Mouse (Mus musculus): Measurements from ENCODE around the gene Cyp3a13. TPM values are rescaled to one million over a fixed set of nuclear protein-coding genes. Genes with fewer than 3 reads are reported as not detected.

The Cyp3a13 gene
- polyA plus RNA-seq (2014; fragmentation: Nextera tagmentation; extraction: Ambion mirVana), result not detected in 2 replicates

GRCm38 (mm10) chr5:137921532-137921931, at the start of gene Cyp3a13:
TSS of gene Cyp3a13 (minus strand) at chr5:137921619.
- no peak within 1 kb of the TSS for H3K27ac ChIP-seq (ENCODE audit: low read depth, low read length)
- H3K4me1 ChIP-seq (ENCODE audit: control insufficient read depth, insufficient read depth, low read length), result no peaks in the 10 kb centered on the region
- no peak for DNase-seq (ENCODE audit: low spot score, missing footprints)
- no peaks in the 10 kb centered on the region for H3K9me3 ChIP-seq (ENCODE audit: control insufficient read depth, low read length)
- H3K9ac ChIP-seq (ENCODE audit: low read length), result no peak within 1 kb of the TSS
- H3K4me2 ChIP-seq, result no peak within 1 kb of the TSS
- WGBS, result 63% methylated on average over 2 of the region's 2 CpGs
- no peaks in the 10 kb centered on the region for H3K27me3 ChIP-seq (ENCODE audit: control insufficient read depth, insufficient read depth, low read length)
- ATAC-seq (ENCODE audit: low FRiP score), result no peak
- H3K4me3 ChIP-seq (ENCODE audit: low read depth, low read length), result no peak within 1 kb of the TSS
- no peaks in the 10 kb centered on the region for H3K36me3 ChIP-seq (ENCODE audit: control insufficient read depth, insufficient read depth, low read length)

- Histone ChIP-seq H3K27me3 (ENCODE audit: control insufficient read depth, insufficient read depth, low read length) (no peaks in the 10 kb centered on the region), H3K27ac (ENCODE audit: low read depth, low read length) (no peak overlapping the region), H3K4me3 (ENCODE audit: low read depth, low read length) (no peak overlapping the region), H3K9me3 (ENCODE audit: control insufficient read depth, low read length) (no peaks in the 10 kb centered on the region), H3K4me1 (ENCODE audit: control insufficient read depth, insufficient read depth, low read length) (no peaks in the 10 kb centered on the region), H3K4me2 (no peak overlapping the region), H3K36me3 (ENCODE audit: control insufficient read depth, insufficient read depth, low read length) (no peaks in the 10 kb centered on the region), H3K9ac (ENCODE audit: low read length) (no peak overlapping the region)
- no peak for ATAC-seq (ENCODE audit: low FRiP score)
- no peak for DNase-seq (ENCODE audit: low spot score, missing footprints)
These were observed 45.1 kb upstream of the Cyp3a13 start for GRCm38 (mm10) chr5:137966492-137966891.

DNA sequence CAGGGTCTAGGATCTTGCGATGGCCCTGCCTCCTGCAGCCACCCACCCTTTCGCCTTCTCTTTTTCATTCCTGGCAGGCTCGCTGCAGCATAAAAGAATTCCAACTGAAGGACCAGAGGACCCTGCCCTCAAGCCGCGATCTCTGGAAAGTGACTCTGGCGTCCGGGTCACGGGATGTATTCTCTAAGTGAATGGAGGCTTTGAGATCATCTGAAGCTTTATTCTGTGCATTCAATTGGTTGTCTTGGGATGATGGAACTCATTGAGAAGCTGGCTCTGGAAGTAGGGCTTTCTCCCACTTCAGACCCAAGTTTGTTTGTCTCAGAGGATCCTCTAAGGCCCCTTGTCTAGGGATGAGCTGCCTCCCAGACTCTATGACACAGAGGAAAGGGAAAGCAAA, 41.5 kb upstream of the Cyp3a13 start, which contains the start of gene Gjc3:
Gjc3 (minus strand) TSS at position 154 of the 400 bp plus-strand sequence.
- ATAC-seq (ENCODE audit: low FRiP score), result no peak

DNA sequence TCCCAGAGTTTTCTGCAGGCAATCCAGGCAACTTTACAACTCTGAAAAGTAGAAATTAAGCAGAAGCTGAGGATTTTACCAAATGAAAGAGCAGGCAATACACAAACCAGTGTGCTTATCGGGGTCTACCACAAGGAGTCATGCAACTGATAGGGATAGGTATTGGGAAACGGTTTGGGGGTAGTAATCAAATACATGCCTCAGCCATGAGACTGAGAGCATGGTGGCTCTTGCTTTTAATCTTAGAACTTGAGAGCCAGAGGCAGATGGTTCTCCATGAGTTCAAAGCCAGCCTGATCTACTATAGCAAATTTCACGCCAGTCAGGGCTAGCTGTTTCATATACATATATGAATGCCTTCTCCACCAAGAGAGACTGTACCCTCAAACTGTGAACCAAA, 35.0 kb upstream of the Cyp3a13 start:
- 85% methylated on average over 3 of the region's 3 CpGs for WGBS
- no peaks in the 10 kb centered on the region for H3K36me3 ChIP-seq (ENCODE audit: control insufficient read depth, insufficient read depth, low read length)
- no peak overlapping the region for H3K9ac ChIP-seq (ENCODE audit: low read length)
- H3K9me3 ChIP-seq (ENCODE audit: control insufficient read depth, low read length), result no peaks in the 10 kb centered on the region
- ATAC-seq (ENCODE audit: low FRiP score), result no peak
- no peaks in the 10 kb centered on the region for H3K4me1 ChIP-seq (ENCODE audit: control insufficient read depth, insufficient read depth, low read length)
- no peak overlapping the region for H3K27ac ChIP-seq (ENCODE audit: low read depth, low read length)
- no peak overlapping the region for H3K4me3 ChIP-seq (ENCODE audit: low read depth, low read length)
- H3K27me3 ChIP-seq (ENCODE audit: control insufficient read depth, insufficient read depth, low read length), result no peaks in the 10 kb centered on the region
- H3K4me2 ChIP-seq, result no peak overlapping the region
- no peak for DNase-seq (ENCODE audit: low spot score, missing footprints)

More for the DNA sequence above, 41.5 kb upstream of the Cyp3a13 start, which contains the start of gene Gjc3:
- no peak for DNase-seq (ENCODE audit: low spot score, missing footprints)
- H3K4me3 ChIP-seq (ENCODE audit: low read depth, low read length), result no peak within 1 kb of the TSS
- H3K4me1 ChIP-seq (ENCODE audit: control insufficient read depth, insufficient read depth, low read length), result no peaks in the 10 kb centered on the region
- no peaks in the 10 kb centered on the region for H3K9me3 ChIP-seq (ENCODE audit: control insufficient read depth, low read length)
- no peak within 1 kb of the TSS for H3K9ac ChIP-seq (ENCODE audit: low read length)
- no peaks in the 10 kb centered on the region for H3K27me3 ChIP-seq (ENCODE audit: control insufficient read depth, insufficient read depth, low read length)
- H3K27ac ChIP-seq (ENCODE audit: low read depth, low read length), result no peak within 1 kb of the TSS
- WGBS, result 69% methylated on average over 8 of the region's 8 CpGs
- no peak within 1 kb of the TSS for H3K4me2 ChIP-seq
- no peaks in the 10 kb centered on the region for H3K36me3 ChIP-seq (ENCODE audit: control insufficient read depth, insufficient read depth, low read length)

- Histone ChIP-seq H3K9ac (ENCODE audit: low read length) (no peak overlapping the region), H3K27ac (ENCODE audit: low read depth, low read length) (no peak overlapping the region), H3K36me3 (ENCODE audit: control insufficient read depth, insufficient read depth, low read length) (no peaks in the 10 kb centered on the region), H3K9me3 (ENCODE audit: control insufficient read depth, low read length) (no peaks in the 10 kb centered on the region), H3K4me1 (ENCODE audit: control insufficient read depth, insufficient read depth, low read length) (no peaks in the 10 kb centered on the region), H3K27me3 (ENCODE audit: control insufficient read depth, insufficient read depth, low read length) (no peaks in the 10 kb centered on the region), H3K4me3 (ENCODE audit: low read depth, low read length) (no peak overlapping the region), H3K4me2 (no peak overlapping the region)
- DNase-seq (ENCODE audit: low spot score, missing footprints), result no peak
- no peak for ATAC-seq (ENCODE audit: low FRiP score)
- WGBS, result 39% methylated on average over 6 of the region's 6 CpGs
These were observed 29.8 kb upstream of the Cyp3a13 start for GRCm38 (mm10) chr5:137951218-137951617.

DNA sequence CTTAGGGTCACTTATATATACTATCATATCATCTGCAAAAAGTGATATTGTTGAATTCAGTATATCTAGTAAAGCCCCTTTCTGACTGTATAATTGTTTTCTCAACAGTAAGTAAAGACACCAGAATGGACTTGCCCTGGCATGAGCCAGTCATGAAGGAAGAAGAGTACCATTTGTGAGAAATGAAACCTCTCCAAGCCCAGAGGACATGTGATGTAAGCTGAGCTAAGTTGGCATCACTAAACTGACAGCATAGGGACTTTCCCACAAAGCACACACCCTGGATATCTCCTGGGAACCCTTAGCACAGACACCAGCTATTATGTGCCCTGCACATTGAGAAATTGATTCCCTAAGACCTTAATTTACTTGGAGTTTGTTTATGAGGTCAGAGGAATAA, 25.9 kb upstream of the Cyp3a13 start:
- no peak overlapping the region for H3K4me3 ChIP-seq (ENCODE audit: low read depth, low read length)
- H3K9me3 ChIP-seq (ENCODE audit: control insufficient read depth, low read length), result no peaks in the 10 kb centered on the region
- no peaks in the 10 kb centered on the region for H3K27me3 ChIP-seq (ENCODE audit: control insufficient read depth, insufficient read depth, low read length)
- H3K4me2 ChIP-seq, result no peak overlapping the region
- ATAC-seq (ENCODE audit: low FRiP score) (no peak), DNase-seq (ENCODE audit: low spot score, missing footprints) (no peak)
- H3K36me3 ChIP-seq (ENCODE audit: control insufficient read depth, insufficient read depth, low read length), result no peaks in the 10 kb centered on the region
- no peak overlapping the region for H3K27ac ChIP-seq (ENCODE audit: low read depth, low read length)
- no peak overlapping the region for H3K9ac ChIP-seq (ENCODE audit: low read length)
- H3K4me1 ChIP-seq (ENCODE audit: control insufficient read depth, insufficient read depth, low read length), result no peaks in the 10 kb centered on the region

DNA sequence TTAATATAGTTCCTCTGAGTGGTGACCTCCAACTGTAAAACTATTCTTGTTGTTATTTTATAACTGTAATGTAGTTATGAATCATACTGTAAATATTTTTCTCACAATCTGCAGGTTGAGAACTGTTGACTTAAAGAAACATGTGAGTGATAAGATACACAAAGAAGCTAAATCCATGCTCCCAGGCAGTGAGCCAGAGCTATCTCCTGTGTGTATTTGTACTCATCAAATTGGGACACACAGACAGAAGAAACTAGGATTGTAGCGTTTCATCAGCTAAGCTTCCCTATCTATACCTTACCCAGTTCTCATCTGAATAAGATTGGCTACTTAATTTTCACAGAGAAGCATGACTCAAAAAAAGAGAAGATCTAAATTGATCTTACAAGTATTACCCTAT, 21.7 kb upstream of the Cyp3a13 start:
- Histone ChIP-seq H3K36me3 (ENCODE audit: control insufficient read depth, insufficient read depth, low read length) (no peaks in the 10 kb centered on the region), H3K4me2 (no peak overlapping the region), H3K9ac (ENCODE audit: low read length) (no peak overlapping the region), H3K27me3 (ENCODE audit: control insufficient read depth, insufficient read depth, low read length) (no peaks in the 10 kb centered on the region), H3K27ac (ENCODE audit: low read depth, low read length) (no peak overlapping the region), H3K4me3 (ENCODE audit: low read depth, low read length) (no peak overlapping the region), H3K4me1 (ENCODE audit: control insufficient read depth, insufficient read depth, low read length) (no peaks in the 10 kb centered on the region), H3K9me3 (ENCODE audit: control insufficient read depth, low read length) (no peaks in the 10 kb centered on the region)
- ATAC-seq (ENCODE audit: low FRiP score) (no peak), DNase-seq (ENCODE audit: low spot score, missing footprints) (no peak)
- 83% methylated on average over 1 of the region's 1 CpGs for WGBS

GRCm38 (mm10) chr5:137940948-137941347, 19.5 kb upstream of the Cyp3a13 start:
- WGBS, result 86% methylated on average over 4 of the region's 4 CpGs
- H3K4me2 ChIP-seq, result no peak overlapping the region
- no peaks in the 10 kb centered on the region for H3K4me1 ChIP-seq (ENCODE audit: control insufficient read depth, insufficient read depth, low read length)
- no peaks in the 10 kb centered on the region for H3K9me3 ChIP-seq (ENCODE audit: control insufficient read depth, low read length)
- H3K27me3 ChIP-seq (ENCODE audit: control insufficient read depth, insufficient read depth, low read length), result no peaks in the 10 kb centered on the region
- DNase-seq (ENCODE audit: low spot score, missing footprints) (no peak), ATAC-seq (ENCODE audit: low FRiP score) (no peak)
- no peak overlapping the region for H3K4me3 ChIP-seq (ENCODE audit: low read depth, low read length)
- no peak overlapping the region for H3K27ac ChIP-seq (ENCODE audit: low read depth, low read length)
- no peak overlapping the region for H3K9ac ChIP-seq (ENCODE audit: low read length)
- no peaks in the 10 kb centered on the region for H3K36me3 ChIP-seq (ENCODE audit: control insufficient read depth, insufficient read depth, low read length)

DNA sequence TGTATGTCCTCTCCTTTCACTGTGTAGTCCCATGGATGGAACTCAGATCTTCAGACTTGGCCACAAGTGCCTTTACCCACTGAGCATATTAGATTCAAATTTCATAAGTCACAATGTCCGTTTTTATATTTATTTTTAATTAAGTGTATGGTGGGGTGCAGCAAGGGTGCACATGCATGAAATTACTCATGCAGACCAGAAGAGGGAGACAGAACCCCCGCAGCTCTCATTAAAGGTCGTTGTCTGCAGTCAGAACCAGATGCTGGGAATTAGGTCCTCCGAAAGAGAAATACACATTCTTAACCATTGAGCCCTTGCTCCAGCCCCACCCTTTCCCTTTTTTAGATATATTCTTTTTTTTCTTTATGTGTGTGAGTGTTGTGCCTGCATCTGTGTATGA, 15.8 kb upstream of the Cyp3a13 start:
- no peak for DNase-seq (ENCODE audit: low spot score, missing footprints)
- no peak overlapping the region for H3K4me2 ChIP-seq
- no peaks in the 10 kb centered on the region for H3K36me3 ChIP-seq (ENCODE audit: control insufficient read depth, insufficient read depth, low read length)
- no peak overlapping the region for H3K4me3 ChIP-seq (ENCODE audit: low read depth, low read length)
- no peak overlapping the region for H3K27ac ChIP-seq (ENCODE audit: low read depth, low read length)
- H3K9me3 ChIP-seq (ENCODE audit: control insufficient read depth, low read length), result no peaks in the 10 kb centered on the region
- WGBS, result 67% methylated on average over 4 of the region's 4 CpGs
- H3K9ac ChIP-seq (ENCODE audit: low read length), result no peak overlapping the region
- no peaks in the 10 kb centered on the region for H3K27me3 ChIP-seq (ENCODE audit: control insufficient read depth, insufficient read depth, low read length)
- ATAC-seq (ENCODE audit: low FRiP score), result no peak
- no peaks in the 10 kb centered on the region for H3K4me1 ChIP-seq (ENCODE audit: control insufficient read depth, insufficient read depth, low read length)

DNA sequence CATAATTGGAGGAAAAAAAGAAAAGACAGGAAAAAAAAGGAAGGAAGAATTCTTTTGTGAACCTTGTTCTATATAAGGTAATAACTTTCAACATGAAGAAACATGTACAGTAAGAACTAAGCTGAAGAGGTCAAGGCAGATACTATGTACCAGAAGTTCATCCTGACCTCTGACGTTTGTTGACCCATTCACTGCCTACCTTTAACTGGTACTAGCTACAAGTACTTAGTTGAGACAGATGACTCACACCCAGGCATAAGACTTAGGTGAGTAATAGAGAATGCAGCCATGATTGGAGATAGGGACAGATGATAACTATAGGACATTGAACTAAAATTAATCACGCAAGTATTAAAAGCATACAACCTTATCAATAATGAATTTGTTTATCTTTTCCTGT, 15.1 kb upstream of the Cyp3a13 start:
- H3K27ac ChIP-seq (ENCODE audit: low read depth, low read length), result no peak overlapping the region
- no peak for ATAC-seq (ENCODE audit: low FRiP score)
- WGBS, result 85% methylated on average over 2 of the region's 2 CpGs

More for the DNA sequence above, 15.1 kb upstream of the Cyp3a13 start:
- Histone ChIP-seq H3K4me1 (ENCODE audit: control insufficient read depth, insufficient read depth, low read length) (no peaks in the 10 kb centered on the region), H3K9ac (ENCODE audit: low read length) (no peak overlapping the region), H3K27me3 (ENCODE audit: control insufficient read depth, insufficient read depth, low read length) (no peaks in the 10 kb centered on the region), H3K4me3 (ENCODE audit: low read depth, low read length) (no peak overlapping the region), H3K4me2 (no peak overlapping the region), H3K9me3 (ENCODE audit: control insufficient read depth, low read length) (no peaks in the 10 kb centered on the region), H3K36me3 (ENCODE audit: control insufficient read depth, insufficient read depth, low read length) (no peaks in the 10 kb centered on the region)
- no peak for DNase-seq (ENCODE audit: low spot score, missing footprints)

Measured in midbrain, embryonic 11.5 days (tissue).